Mouse (Mus musculus): ENCODE measurements around the gene Art2b. TPM values are rescaled to one million over a fixed set of nuclear protein-coding genes. Genes with fewer than 3 reads are reported as not detected.
A peak's percentile ranks its signal among the peaks of the same experiment; 100 is the strongest.
"Not testable (repeated sequence)": the region's sequence is repeated elsewhere in the genome, so short reads cannot be mapped to it uniquely, and the experiment has no call there.

Art2b gene
- polyA plus RNA-seq (2017; shearing (Covaris generic)) = 100 to 1,000 TPM in 1 of 2 experiments, 10 to 100 TPM in 1; 54.4 to 136 TPM

- ATAC-seq = no peak
Measured at GRCm38 (mm10) chr7:101585408-101585807, at the start of gene Art2b. TSS of gene Art2b (minus strand) at chr7:101585600.

GRCm38 (mm10) chr7:101634513-101634912, 49.1 kb upstream of the Art2b start:
- ATAC-seq = peak; percentile 76

- no peak for ATAC-seq
Measured at GRCm38 (mm10) chr7:101633629-101634177, 48.3 kb upstream of the Art2b start.

- no peak for ATAC-seq
Measured at GRCm38 (mm10) chr7:101628481-101628880, 43.1 kb upstream of the Art2b start.

- not testable (repeated sequence) for ATAC-seq
Measured at GRCm38 (mm10) chr7:101627166-101627565, 41.8 kb upstream of the Art2b start.

GRCm38 (mm10) chr7:101624283-101624682, 38.9 kb upstream of the Art2b start:
- ATAC-seq = no peak

GRCm38 (mm10) chr7:101621861-101622260, 36.5 kb upstream of the Art2b start:
- ATAC-seq = not testable (repeated sequence)

- no peak for ATAC-seq
Measured at GRCm38 (mm10) chr7:101620373-101620772, 35.0 kb upstream of the Art2b start.

- peak; percentile 62 for ATAC-seq
Measured at GRCm38 (mm10) chr7:101618273-101618672, 32.9 kb upstream of the Art2b start.

- peak; percentile 29 for ATAC-seq
Measured at GRCm38 (mm10) chr7:101617438-101618165, 32.2 kb upstream of the Art2b start.

GRCm38 (mm10) chr7:101616136-101616835, 30.9 kb upstream of the Art2b start:
- no peak for ATAC-seq

GRCm38 (mm10) chr7:101615406-101615805, 30.0 kb upstream of the Art2b start:
- ATAC-seq = no peak

- ATAC-seq = peak; percentile 48
Measured at GRCm38 (mm10) chr7:101612786-101613527, 27.6 kb upstream of the Art2b start.

- ATAC-seq = no peak
Measured at GRCm38 (mm10) chr7:101607845-101608244, 22.4 kb upstream of the Art2b start.

- ATAC-seq = peak; percentile 95
Measured at GRCm38 (mm10) chr7:101600406-101600805, 15.0 kb upstream of the Art2b start.

GRCm38 (mm10) chr7:101598482-101598881, 13.1 kb upstream of the Art2b start:
- ATAC-seq = no peak

- ATAC-seq = peak; percentile 32
Measured at GRCm38 (mm10) chr7:101594969-101595368, 9.6 kb upstream of the Art2b start.

- ATAC-seq = not testable (repeated sequence)
Measured at GRCm38 (mm10) chr7:101584271-101584670, 1.1 kb downstream of the Art2b start.

GRCm38 (mm10) chr7:101582012-101582411, 3.4 kb downstream of the Art2b start:
- no peak for ATAC-seq

- peak; percentile 93 for ATAC-seq
Measured at GRCm38 (mm10) chr7:101580863-101581262, 4.5 kb downstream of the Art2b start.

- ATAC-seq = no peak
Measured at GRCm38 (mm10) chr7:101574413-101574812, 11.0 kb downstream of the Art2b start.

GRCm38 (mm10) chr7:101573636-101574035, 11.8 kb downstream of the Art2b start:
- not testable (repeated sequence) for ATAC-seq

GRCm38 (mm10) chr7:101564086-101564485, 21.3 kb downstream of the Art2b start:
- ATAC-seq = no peak

Data from activated CD4-positive, CD25-positive, alpha-beta regulatory T cell, adult 4 months (primary cell).